Mouse (Mus musculus) olfactory bulb, adult 2 months (tissue): Measurements from ENCODE around the gene Gm10160. TPM values are rescaled to one million over a fixed set of nuclear protein-coding genes. Genes with fewer than 3 reads are reported as not detected.
A peak's percentile ranks its signal among the peaks of the same experiment; 100 is the strongest.

Source experiments
- H3K27ac ChIP-seq: fragments of 200-500 bp; 2 replicates; pipeline ENCODE4 v1.5.1; 2012; ENCODE audit warnings: low read depth, low read length; ENCODE audit not compliant: insufficient read depth
- H3K4me1 ChIP-seq: fragments of 200-500 bp; 2 replicates; pipeline ENCODE4 v1.6.1; 2012; ENCODE audit warnings: low read length; ENCODE audit not compliant: control insufficient read depth, insufficient read depth
- H3K4me3 ChIP-seq: fragments of 200-500 bp; 2 replicates; pipeline ENCODE4 v1.5.1; 2012; ENCODE audit warnings: mild to moderate bottlenecking, low read depth, low read length, moderate library complexity; ENCODE audit not compliant: insufficient read depth
- CTCF ChIP-seq: fragments of 200-500 bp; IDR thresholded peaks from 2 replicates; pipeline ENCODE4 v1.5.1; 2012; ENCODE audit warnings: low read depth, mild to moderate bottlenecking, low read length, moderate library complexity; ENCODE audit not compliant: insufficient read depth
- POLR2A ChIP-seq: fragments of 200-500 bp; IDR thresholded peaks from 2 replicates; pipeline ENCODE4 v1.6.1; 2012; ENCODE audit warnings: mild to moderate bottlenecking, low read depth, low read length, moderate library complexity; ENCODE audit not compliant: insufficient read depth
- WGBS: fragments of 180-500 bp; shearing (Covaris S2); methylation state at CpG from one replicate; pipeline ENCODE4 v1.1.7; 2018; 5-methylcytosine and 5-hydroxymethylcytosine counted together
- polyA plus RNA-seq: library from polyadenylated mRNA; stranded (reverse); fragments of >200 nt; gene quantifications from 2 replicates; pipeline ENCODE4 v1.2.4, GENCODE M21; 2012; ENCODE audit warnings: low replicate concordance; ENCODE audit not compliant: missing spikeins, insufficient read depth, insufficient read length

Gm10160 gene
- polyA plus RNA-seq, 1 experiment: not detected

GRCm38 (mm10) chr7:81874636-81875035, 19.0 kb upstream of the Gm10160 start:
- TF ChIP-seq POLR2A (no peak), CTCF (no peak)
- WGBS: 53% methylated on average over 6 of the region's 6 CpGs
- no peak overlapping the region for H3K27ac ChIP-seq
- H3K4me3 ChIP-seq: no peak overlapping the region
- H3K4me1 ChIP-seq: peaks cover 4% of the 10 kb centered on the region; the same call in 1 of the 2 replicates

DNA sequence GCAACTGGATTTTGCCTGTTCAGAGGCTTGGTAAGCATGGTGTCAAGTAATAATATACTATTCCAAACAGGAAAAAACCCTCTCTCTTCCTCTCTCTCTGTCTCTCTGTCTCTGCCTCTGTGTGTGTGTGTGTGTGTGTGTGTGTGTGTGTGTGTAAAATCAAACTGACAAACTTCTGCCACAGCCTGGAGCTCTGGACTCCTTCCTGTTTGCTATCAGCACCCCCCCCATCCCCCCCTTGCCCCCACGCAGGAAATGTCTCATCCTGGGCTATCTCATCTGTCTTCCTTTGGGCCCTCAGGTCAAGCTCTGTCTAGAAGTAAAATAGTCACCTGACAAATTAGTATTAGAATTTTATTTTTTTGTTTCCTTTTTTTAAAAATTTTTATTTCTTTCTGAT, 18.2 kb upstream of the Gm10160 start:
- Histone ChIP-seq H3K4me3 (no peak overlapping the region), H3K27ac (no peak overlapping the region), H3K4me1 (peaks cover 4% of the 10 kb centered on the region; the same call in 1 of the 2 replicates)
- TF ChIP-seq CTCF (no peak), POLR2A (no peak)
- WGBS: 87% methylated on average over 1 of the region's 1 CpGs

- WGBS: 69% methylated on average over 13 of the region's 13 CpGs
- TF ChIP-seq CTCF (no peak), POLR2A (no peak)
Observed at GRCm38 (mm10) chr7:81872493-81873013, 17.0 kb upstream of the Gm10160 start.

GRCm38 (mm10) chr7:81868158-81868557, 12.6 kb upstream of the Gm10160 start:
- Histone ChIP-seq H3K4me1 (peaks cover 17% of the 10 kb centered on the region), H3K4me3 (no peak overlapping the region), H3K27ac (no peak overlapping the region)
- WGBS: 24% methylated on average over 6 of the region's 6 CpGs
- peak; percentile 88 for TF ChIP-seq CTCF
- no peak for TF ChIP-seq POLR2A

More at GRCm38 (mm10) chr7:81872493-81873013, 17.0 kb upstream of the Gm10160 start:
- no peak overlapping the region for H3K4me3 ChIP-seq
- peaks cover 5% of the 10 kb centered on the region; the same call in 1 of the 2 replicates for H3K4me1 ChIP-seq
- no peak overlapping the region for H3K27ac ChIP-seq

DNA sequence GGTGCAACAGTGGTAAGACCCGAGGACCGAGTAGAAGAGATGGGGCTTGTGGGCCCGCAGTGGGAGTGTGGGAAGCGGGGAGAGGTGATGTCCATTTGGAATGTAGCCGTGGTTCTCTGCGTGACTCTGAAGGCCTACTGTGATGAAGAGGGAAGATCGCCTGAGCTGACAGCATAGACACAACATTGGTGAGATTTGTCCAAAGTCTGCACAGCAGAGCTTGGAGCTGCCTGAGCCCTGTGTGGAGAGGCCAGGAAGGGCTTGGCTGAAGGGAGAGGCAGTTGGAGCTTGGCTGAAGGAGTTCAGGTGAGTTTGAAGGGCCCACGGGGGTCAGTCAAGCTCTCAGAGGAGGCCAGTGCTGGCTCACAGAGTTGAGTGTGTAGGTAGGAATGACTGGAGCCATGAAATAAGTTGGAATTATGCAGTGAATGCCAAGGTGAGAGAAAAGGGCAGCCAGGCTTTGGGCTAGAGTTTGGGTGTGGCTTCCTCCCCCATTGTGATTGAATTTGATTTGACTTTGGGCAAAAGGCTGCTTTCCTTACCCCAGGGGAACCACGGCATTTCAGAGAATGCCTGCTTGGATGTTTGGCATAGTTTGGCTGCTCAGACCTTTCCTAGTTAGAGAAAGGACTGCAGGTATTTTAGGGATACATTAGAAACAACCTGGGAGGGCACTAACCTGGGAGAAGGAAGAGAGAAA, 11.8 kb upstream of the Gm10160 start:
- peaks cover 20% of the 10 kb centered on the region for H3K4me1 ChIP-seq
- H3K4me3 ChIP-seq: no peak overlapping the region
- H3K27ac ChIP-seq: no peak overlapping the region
- WGBS: 87% methylated on average over 9 of the region's 9 CpGs
- TF ChIP-seq CTCF: no peak
- TF ChIP-seq POLR2A: no peak

- no peak overlapping the region for H3K27ac ChIP-seq
Observed at GRCm38 (mm10) chr7:81865937-81866336, 10.3 kb upstream of the Gm10160 start.

GRCm38 (mm10) chr7:81864552-81864951, 9.0 kb upstream of the Gm10160 start:
- no peak overlapping the region for H3K4me3 ChIP-seq
- no peak overlapping the region for H3K27ac ChIP-seq
- 87% methylated on average over 6 of the region's 6 CpGs for WGBS
- H3K4me1 ChIP-seq: peaks cover 41% of the 10 kb centered on the region
- no peak for TF ChIP-seq CTCF
- TF ChIP-seq POLR2A: no peak

More at GRCm38 (mm10) chr7:81865937-81866336, 10.3 kb upstream of the Gm10160 start:
- H3K4me1 ChIP-seq: peaks cover 30% of the 10 kb centered on the region
- TF ChIP-seq POLR2A (no peak), CTCF (no peak)
- WGBS: 93% methylated on average over 6 of the region's 6 CpGs
- H3K4me3 ChIP-seq: no peak overlapping the region

GRCm38 (mm10) chr7:81862587-81863583, 7.3 kb upstream of the Gm10160 start:
- no peak for TF ChIP-seq POLR2A
- no peak for TF ChIP-seq CTCF
- Histone ChIP-seq H3K27ac (peak overlapping the region; percentile 21; the same call in 1 of the 2 replicates), H3K4me3 (no peak overlapping the region), H3K4me1 (peaks cover 48% of the 10 kb centered on the region)
- 74% methylated on average over 24 of the region's 24 CpGs for whole genome bisulfite sequencing

DNA sequence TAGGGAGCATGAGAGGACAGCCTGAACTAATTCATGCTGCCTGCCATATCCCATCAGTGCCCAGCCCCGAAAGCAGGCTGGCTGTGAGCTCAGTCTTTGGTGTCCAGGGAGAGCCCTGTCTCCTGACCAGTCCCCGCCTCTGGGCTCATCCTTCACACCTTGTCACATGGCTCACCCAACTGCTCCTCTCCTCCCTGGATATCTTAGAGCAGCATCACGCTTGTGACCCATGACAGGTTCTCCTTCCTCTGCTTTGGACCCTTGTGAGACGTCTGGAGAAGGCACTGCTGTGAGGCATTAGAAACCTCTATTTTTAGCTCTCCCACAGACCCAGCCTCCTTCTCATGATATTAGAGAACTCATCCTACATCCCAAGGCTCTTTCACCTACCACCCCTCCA, 6.3 kb upstream of the Gm10160 start:
- TF ChIP-seq CTCF (no peak), POLR2A (no peak)
- Histone ChIP-seq H3K4me3 (peak overlapping the region; percentile 12), H3K27ac (0 out of 2 replicates have a peak overlapping the region, but pooled peaks have one; percentile 4), H3K4me1 (peaks cover 48% of the 10 kb centered on the region)
- WGBS: 58% methylated on average over 4 of the region's 4 CpGs
